Mouse (Mus musculus): ENCODE results near the gene Blmh.

Gene Blmh

DNA sequence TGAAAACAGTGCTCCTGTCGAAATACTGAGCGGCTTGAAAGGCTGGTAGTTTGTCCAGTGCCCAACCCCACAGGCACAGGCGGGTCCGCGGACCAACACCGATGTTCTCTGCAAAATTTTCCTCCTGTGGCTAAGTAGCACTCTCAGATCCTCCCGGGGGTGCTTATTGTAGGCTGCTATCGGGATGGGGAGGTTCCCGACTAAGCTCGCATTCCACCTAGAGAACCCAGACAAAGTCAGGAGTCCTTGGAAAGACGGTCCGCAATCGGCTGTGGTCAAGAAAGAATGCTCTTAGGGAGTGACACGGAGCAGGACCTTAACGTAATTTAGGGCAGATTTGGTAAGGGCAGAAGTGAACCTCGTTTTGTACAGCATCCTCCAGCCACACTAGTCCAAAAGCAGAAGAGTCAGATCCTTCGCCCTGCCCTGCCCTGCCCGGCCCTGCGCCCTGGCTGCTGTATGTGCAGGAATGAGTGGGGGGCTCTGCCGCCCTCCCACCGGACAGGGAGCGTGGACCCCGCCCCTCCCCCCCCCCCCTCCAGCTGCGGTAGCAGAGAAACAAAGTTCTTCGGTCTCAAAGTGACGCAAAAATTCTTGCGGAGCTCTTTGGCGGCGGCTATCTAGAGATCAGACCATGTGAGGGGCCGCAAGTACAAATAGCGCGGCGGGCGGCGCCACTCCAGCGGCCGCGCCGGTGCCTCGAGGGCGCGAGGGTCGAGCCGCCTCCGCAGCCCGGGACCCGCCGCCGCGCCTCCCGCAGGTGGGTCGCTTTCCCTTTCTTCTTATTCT lies 73.5 kb downstream of the Blmh start, which contains the start of gene Slc6a4:
Gene Slc6a4 (plus strand): TSS at position 688 of the 789 bp plus-strand sequence.
- no peak for DNase-seq (ENCODE audit: low read depth)

DNA sequence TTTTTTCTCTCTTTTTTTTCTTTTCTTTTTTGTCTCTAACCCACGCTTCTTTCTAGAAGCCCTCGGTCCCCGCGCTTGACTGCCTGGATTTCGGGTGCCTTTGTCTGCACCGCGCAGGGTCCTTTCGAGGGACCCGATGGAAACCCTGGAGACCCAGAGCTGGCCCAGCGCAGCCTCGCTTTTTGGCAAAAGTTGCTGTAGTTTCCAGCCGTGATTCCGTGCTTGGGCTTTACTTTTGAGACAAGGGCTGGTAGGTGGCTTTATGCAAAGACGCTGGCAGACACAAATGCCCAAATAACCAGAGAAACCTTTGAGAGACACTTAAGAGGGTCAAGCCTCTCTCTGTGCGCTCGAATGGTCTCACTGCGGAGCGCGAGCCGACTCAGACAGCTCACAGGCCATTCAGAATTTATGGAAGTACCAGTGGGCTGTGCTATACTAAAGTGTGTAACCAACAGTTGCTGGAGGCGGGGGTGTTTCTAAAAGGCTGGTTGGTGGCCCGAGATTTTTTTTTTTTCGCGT lies 74.2 kb downstream of the Blmh start:
- DNase-seq (ENCODE audit: low read depth): no peak

DNA sequence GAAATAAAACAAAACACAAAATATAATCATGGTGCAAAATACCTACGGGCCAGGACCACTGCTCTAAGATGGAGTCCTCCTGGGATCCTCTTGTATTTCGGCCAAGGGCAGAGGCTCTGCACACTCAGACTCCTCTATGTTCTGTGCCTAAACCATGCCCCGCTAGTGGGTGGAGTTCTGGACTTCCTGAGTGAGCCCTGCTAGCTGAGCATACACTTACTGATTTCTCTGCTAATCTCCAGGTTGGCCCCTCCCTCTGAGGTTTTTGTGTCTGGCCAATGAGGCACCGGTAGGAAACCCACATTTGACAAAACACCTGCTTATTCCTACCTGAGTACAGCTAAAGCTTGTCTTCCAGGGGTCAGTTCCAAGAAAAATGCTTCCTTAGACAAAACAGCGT lies 76.1 kb downstream of the Blmh start:
- DNase-seq (ENCODE audit: low read depth): peak; percentile 80

DNA sequence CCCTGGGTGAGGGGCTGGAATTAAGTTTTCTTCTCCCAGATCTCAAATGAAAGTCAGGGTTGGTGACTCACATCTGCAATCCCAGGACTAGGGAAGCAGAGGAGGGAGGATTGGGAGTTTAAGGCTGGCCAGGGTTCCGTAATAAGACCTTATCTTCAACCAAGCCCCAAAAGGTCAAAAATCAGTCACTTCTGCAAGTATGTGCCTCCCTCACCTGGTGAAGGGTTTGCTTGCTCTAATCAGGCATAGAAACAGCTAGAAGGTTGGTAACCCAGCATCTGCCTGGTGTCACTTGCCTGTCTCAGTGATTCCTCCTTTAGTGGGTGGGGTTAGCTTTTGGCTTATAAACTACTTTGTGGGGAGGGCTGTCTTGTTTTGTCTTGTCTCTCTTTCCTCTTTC lies 77.8 kb downstream of the Blmh start:
- no peak for DNase-seq (ENCODE audit: low read depth)

DNA sequence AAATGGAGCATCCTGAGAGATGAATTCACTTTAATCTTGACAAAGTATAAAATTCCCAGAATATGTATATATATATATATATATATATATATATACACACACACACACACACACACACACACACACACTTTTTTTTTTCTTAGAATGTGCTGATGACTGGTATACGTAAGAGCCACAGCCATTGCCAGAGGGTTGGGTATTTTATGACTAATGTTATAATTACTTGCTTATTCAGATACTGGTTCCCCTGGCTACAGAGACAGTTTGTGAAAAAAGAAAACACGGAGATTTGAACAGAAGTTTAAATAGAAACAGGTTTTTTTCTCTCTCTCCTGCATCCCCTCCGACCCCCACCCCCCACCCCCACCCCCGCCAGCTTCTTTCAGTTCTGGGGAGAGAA lies 81.3 kb downstream of the Blmh start:
- no peak for DNase-seq (ENCODE audit: low read depth)

DNA sequence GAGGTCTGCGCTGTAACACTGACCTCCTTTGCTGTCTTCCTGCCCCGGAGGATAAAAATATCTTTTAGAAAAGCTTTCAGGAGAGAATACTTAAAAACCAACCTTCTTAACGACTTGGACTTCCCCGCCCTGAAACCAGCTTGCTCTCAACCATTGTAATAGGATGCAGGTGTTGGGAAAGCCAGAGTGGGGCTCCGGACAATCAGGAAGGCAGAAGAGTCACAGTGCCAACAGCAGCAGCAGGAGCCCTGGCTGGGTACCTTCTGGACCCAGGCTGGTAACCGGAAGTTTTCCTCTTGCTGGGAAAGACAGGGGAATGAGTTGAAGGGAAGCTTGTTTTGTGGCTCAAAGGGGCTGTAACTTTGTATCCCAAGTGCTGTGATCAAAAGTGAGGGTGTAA lies 82.0 kb downstream of the Blmh start:
- DNase-seq (ENCODE audit: low read depth): no peak

DNA sequence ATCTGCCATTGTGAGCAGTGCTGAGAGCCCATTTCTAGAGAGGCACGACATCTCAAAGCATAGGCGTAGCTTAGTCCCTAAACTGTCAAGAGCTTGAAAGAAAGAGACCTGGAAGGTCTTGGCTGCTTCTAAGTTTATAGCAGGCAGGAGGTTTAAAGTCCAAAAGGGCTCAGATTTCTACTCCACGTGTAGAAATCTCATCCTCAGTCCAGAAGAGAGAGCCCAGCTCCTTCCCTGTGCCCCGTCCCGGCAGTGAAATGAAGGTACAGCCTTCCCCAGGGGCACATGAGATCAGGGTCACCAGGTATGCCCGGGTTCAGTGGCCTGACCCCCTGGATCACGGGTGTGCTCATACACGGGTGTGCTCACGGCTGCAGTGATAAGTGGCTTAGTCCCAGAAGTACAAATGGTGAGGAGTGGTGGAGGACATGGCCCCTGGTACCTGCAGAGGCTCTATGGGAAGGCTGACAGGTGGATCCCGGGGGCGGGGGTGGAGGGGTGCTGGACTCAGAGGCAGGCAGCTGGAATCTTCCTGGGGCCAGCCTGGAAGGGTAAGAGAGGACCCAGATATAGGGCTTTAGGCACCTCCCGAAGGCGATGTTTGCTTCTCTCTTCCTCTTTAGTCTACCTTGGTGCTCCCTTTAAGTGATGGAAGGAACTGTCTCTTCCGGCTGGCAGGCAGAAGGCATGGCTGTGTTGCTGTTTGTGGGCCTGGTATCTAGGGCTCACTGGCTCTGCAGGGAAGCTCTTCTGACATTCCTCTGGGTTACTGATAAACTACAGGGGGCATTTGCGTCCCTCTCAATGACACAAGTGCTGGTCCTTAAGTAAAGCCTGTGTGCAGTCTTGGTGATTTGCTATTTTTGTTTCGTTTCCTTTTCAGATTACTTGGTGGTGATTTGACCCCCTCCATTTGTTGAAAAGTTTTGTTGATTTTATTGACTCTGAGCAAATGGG lies 84.7 kb downstream of the Blmh start:
- DNase-seq (ENCODE audit: low read depth): no peak

DNA sequence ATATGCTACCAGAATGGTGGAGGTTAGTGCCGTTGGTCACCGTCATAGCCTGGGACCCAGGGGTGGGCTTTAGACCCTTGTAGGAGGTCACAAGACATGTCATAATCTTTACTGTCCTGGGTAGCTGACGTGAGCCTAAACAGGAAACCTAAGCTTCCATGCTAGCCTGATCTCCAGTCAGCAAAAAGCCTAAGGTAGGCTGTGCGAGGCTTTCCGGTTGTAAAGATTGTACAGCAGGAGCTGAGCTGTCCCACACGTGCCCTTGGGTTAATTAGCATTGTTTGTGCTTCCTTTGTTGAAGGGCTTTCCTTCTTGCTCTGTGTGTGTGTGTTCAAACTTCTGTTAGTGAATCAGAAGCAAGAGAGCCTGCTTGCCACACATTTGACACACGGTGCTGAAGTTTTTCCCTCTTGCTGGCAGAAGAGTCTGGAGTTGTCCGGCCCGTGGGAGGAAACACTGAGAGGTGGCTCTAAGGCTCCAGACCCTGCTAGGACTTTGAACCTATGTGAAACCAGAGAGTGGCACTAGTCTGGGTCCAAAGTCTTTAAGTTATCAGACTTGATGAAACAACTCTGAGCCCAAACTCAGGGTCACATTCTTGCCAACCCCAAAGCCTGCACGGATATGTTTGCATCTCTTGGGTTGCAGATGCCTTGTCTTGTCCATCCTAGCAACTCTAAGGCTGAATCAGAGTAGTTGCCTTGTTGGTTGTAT lies 86.3 kb downstream of the Blmh start:
- DNase-seq (ENCODE audit: low read depth): no peak

DNA sequence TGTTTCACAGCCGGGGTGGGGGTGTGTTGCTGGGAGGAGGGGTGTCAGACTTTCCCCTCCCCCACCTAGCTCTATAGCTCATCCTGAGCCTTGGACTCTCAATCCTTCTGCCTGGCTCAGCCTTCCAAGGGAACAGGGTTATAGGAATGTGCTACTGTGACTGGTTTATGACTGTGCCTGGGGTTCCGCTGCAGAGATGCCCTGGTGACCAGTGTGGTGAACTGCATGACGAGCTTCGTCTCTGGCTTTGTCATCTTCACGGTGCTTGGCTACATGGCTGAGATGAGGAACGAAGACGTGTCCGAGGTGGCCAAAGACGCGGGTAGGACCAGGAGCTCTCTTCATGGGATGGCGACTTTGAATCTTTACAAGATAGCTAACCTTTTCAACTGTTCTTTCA lies 93.4 kb downstream of the Blmh start:
- peak; percentile 57 for DNase-seq (ENCODE audit: low read depth)

DNA sequence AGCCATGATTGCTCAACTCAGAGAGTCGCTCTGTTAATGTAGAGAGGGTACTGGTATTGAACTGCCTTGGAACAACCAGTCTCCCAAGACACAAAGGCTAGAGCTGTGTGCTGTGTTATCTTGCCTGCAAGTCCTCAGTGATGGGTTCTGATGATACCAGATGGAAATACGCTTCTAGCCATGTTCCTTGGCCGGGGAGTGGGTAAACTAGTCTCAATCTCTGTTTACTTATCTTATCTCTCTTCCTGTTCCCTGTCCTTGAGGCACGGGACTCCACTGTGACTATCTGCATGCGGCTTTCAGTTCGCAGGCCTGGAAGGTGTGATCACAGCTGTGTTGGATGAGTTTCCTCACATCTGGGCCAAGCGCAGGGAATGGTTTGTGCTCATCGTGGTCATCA lies 94.9 kb downstream of the Blmh start:
- peak; percentile 92 for DNase-seq (ENCODE audit: low read depth)

DNA sequence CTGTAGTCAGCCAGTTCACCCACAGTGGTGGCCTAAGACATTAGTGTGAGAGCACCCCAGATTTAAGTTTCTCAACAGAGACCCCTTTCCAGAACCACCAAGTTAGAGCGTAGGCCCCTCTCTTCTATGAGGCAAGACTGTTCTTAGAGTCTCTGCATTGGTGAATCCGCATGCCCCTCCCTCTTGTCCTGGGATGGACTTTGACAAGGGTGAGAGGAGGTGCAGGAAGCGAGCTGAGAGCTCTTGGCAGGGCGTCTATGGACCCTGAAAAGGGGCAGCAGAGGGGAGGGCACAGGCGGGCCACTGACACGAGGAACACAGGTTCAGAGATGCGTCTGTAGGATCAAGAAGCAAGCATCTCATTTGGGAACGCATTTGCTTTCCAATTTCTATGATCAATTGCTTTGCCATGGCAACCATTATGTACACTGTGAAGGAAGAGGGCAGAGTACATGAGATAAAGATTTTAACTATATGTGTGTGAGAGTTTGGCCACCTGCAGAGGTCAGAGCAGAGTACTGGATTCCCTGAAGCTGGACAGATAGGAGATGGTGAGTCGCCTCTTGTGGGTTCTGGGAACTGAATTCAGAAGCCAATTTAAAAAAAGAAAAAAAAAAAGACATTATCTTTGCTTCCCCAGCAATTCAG lies 97.3 kb downstream of the Blmh start:
- DNase-seq (ENCODE audit: low read depth): peak; percentile 48

DNA sequence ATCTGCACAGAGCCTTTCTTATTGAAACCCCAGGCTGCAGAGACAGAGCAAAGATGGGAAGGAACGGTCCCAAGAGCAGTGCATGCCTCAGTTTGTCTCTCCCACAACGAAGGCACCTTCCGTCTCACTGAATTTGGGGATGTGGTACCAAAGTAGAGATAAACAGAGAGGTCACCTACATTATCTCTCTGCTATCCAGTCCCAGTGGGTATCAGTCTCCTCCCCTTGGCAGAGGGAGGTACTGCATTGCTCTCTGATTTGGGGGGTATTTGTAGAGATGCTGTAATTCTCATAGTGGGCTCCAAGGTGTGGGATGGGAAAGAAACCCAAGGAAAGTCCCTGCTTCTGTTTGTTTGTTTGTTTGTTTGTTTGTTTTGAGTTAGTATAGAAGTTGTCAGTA lies 102.0 kb downstream of the Blmh start:
- DNase-seq (ENCODE audit: low read depth): peak; percentile 36

DNA sequence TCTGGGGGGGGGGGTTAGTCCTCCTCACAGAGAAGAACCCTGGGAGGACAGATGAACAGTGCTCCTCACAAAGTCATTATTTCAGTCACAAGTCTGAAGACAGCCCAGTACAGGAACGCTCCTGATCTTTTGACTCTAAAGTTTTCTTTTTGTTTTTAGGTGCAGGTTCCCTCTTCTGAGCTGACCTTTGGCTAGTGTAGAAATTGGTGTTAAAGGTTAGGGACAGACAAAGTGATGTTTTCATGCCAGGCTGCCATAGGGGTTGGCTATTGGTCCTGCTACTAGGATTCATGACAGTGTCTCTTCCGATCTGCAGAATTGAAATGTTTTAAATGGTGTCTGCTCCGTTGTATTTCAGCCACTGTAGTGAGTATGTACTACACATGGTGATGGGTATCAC lies 103.5 kb downstream of the Blmh start:
- DNase-seq (ENCODE audit: low read depth): no peak

DNA sequence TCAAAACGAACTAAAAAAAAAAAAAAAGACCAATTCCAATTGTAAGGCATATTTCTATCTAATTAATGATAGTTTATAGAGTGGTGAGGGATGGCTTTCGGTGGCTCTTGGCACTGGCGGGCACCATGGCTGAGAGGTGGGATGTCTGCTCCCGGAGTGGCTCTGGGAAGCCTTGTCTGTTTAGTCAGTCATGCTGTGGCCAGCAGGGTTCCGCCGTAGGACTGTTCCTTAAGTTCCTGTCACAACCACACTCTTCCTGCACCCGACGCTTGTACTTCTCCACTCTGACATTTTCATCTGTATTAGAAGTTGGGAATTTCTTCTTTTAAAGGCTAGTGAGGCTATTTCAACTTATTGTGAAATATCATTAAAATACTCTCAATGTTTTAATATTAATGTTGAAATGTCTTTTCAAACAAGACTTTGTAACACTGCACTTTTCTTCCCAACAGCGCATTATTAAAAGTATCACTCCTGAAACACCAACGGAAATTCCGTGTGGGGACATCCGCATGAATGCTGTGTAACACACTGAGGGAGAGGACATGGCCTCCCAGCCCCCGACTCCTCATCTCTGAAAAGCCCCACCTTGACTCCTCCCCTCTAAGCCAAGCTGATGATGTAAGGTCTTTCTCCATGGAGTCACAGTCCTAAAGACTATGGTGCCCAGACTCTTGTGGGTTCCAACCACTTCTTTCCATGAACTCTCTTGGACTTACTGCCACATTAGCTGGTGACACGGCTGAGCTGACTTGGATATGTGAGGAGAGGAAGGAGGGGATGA lies 106.7 kb downstream of the Blmh start:
- DNase-seq (ENCODE audit: low read depth): peak; percentile 82
